Mouse (Mus musculus) embryonic facial prominence, embryonic 15.5 days (tissue): ENCODE results near the gene Nosip. TPM values are rescaled to one million over a fixed set of nuclear protein-coding genes. Genes with fewer than 3 reads are reported as not detected.

Experiments used
- ATAC-seq: fragments of 200-750 bp; cut with Nextera tagmentation; 2 replicates; pipeline ENCODE4 v1.8.0; 2017; ENCODE audit warnings: low read depth, moderate TSS enrichment; ENCODE audit not compliant: insufficient number of reproducible peaks, low FRiP score, low TSS enrichment
- H3K27ac ChIP-seq: fragments of 300-500 bp; sonication (generic); replicated peaks from 2 replicates; pipeline ENCODE4 v1.5.1; 2015; ENCODE audit warnings: mild to moderate bottlenecking, inconsistent platforms
- H3K27me3 ChIP-seq: fragments of 300-500 bp; sonication (generic); 2 replicates; pipeline ENCODE4 v1.6.1; 2015; ENCODE audit warnings: inconsistent platforms
- H3K36me3 ChIP-seq: fragments of 300-500 bp; sonication (generic); 2 replicates; pipeline ENCODE4 v1.6.1; 2015; ENCODE audit warnings: mild to moderate bottlenecking, inconsistent platforms
- H3K4me1 ChIP-seq: fragments of 300-500 bp; sonication (generic); 2 replicates; pipeline ENCODE4 v1.6.1; 2015; ENCODE audit warnings: inconsistent platforms
- H3K4me2 ChIP-seq: fragments of 300-500 bp; sonication (generic); replicated peaks from 2 replicates; pipeline ENCODE4 v1.6.1; 2015; ENCODE audit warnings: mild to moderate bottlenecking, inconsistent platforms
- H3K4me3 ChIP-seq: fragments of 300-500 bp; sonication (generic); replicated peaks from 2 replicates; pipeline ENCODE4 v1.5.1; 2015; ENCODE audit warnings: mild to moderate bottlenecking, inconsistent platforms
- H3K9ac ChIP-seq: fragments of 300-500 bp; sonication (generic); 2 replicates; pipeline ENCODE4 v1.6.1; 2015; ENCODE audit warnings: inconsistent platforms
- H3K9me3 ChIP-seq: fragments of 300-500 bp; sonication (generic); replicated peaks from 2 replicates; pipeline ENCODE4 v1.6.1; 2016; ENCODE audit warnings: inconsistent platforms
- WGBS: fragments of 180-500 bp; shearing (Covaris S2); methylation state at CpG from one replicate; pipeline ENCODE4 v1.1.7; 2015; 5-methylcytosine and 5-hydroxymethylcytosine counted together
- polyA plus RNA-seq: library from polyadenylated mRNA; unstranded; fragments of >200 nt; fragmentation: Nextera tagmentation; extraction: Ambion mirVana; gene quantifications from 2 replicates; pipeline ENCODE4 v1.2.1, GENCODE M21; 2015

The Nosip gene
- polyA plus RNA-seq, result 68.5 and 73.6 TPM in 2 replicates

GRCm38 (mm10) chr7:45062239-45062835 lies at the start of gene Nosip, which contains the start of gene Prrg2:
Gene Nosip, plus strand, starts transcription at chr7:45062429.
Gene Prrg2, minus strand, starts transcription at chr7:45062677.
- under 1% methylated on average over 31 of the region's 31 CpGs for whole genome bisulfite sequencing
- H3K36me3 ChIP-seq, result no peaks in the 10 kb centered on the region
- peak; percentile 90 for ATAC-seq
- no peaks in the 10 kb centered on the region for H3K27me3 ChIP-seq
- H3K9me3 ChIP-seq, result no peaks in the 10 kb centered on the region
- peak within 1 kb of the TSS; percentile 80 for H3K4me3 ChIP-seq
- peak within 1 kb of the TSS; percentile 57 for H3K4me2 ChIP-seq
- peak within 1 kb of the TSS; percentile 98 for H3K27ac ChIP-seq
- H3K9ac ChIP-seq, result peak within 1 kb of the TSS; percentile 58
- H3K4me1 ChIP-seq, result peaks cover 14% of the 10 kb centered on the region

GRCm38 (mm10) chr7:45012824-45013223 lies 49.4 kb upstream of the Nosip start:
- Histone ChIP-seq H3K4me1 (peaks cover 24% of the 10 kb centered on the region), H3K4me2 (no peak overlapping the region), H3K27ac (no peak overlapping the region), H3K27me3 (no peaks in the 10 kb centered on the region), H3K9me3 (no peaks in the 10 kb centered on the region), H3K9ac (no peak overlapping the region), H3K4me3 (no peak overlapping the region), H3K36me3 (peaks cover 57% of the 10 kb centered on the region)
- WGBS, result 82% methylated on average over 4 of the region's 4 CpGs
- ATAC-seq, result no peak

DNA sequence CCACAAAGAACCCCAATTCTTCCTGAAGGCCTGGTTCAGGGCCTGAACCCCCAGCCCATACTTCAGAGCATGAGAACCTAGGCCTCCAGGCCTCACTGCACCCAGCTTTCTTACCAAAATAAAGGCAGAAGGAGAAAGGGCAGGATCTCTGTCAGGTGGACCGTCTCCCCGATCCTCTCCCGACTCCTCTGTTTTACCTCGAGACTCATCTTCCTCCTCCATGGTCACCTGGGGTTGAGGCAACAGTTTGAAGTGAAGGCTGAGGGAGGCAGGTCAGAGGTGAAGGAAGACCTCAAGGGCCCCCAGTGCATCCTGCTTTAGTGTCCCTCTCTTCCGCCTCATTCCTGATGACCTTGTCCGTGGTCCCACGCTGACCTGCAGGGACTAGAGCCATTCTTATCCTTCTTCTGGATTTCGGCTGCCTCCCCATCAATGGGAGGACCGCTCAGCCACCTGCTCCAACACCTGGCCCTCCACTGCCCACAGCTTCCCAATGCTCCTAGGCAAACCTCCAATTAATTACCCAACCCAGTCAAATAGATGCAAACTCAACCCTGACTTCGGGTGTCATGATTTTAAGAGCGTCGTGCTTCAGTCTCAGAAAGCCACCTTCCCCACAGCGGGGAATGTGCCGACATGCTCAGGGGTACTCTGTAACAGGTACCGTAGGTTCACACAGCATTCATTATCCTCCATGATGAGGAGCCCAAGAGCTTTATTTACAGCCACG lies 48.7 kb upstream of the Nosip start:
- no peaks in the 10 kb centered on the region for H3K9me3 ChIP-seq
- H3K27me3 ChIP-seq, result no peaks in the 10 kb centered on the region
- H3K27ac ChIP-seq, result no peak overlapping the region
- H3K4me3 ChIP-seq, result no peak overlapping the region
- no peak for ATAC-seq
- peaks cover 31% of the 10 kb centered on the region for H3K4me1 ChIP-seq
- peaks cover 50% of the 10 kb centered on the region for H3K36me3 ChIP-seq
- H3K4me2 ChIP-seq, result no peak overlapping the region
- WGBS, result 93% methylated on average over 16 of the region's 16 CpGs
- no peak overlapping the region for H3K9ac ChIP-seq

DNA sequence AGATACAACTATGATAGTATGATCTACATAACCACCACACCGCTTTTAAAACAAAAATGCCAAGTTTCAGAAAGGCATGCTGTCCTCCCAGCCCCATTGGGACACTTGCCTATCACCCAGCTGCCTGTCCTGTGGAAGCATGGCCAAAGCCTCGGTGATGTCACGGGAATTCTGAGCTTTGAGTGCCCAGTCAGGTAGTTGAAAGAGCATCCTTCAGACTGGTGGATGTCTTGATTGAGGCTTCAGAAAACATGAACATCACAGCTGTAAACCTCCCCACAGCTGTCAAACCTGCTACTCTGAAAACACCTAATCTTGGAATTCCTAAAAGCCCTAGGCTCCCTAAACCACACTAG lies 48.2 kb upstream of the Nosip start:
- 92% methylated on average over 3 of the region's 3 CpGs for WGBS
- Histone ChIP-seq H3K27me3 (no peaks in the 10 kb centered on the region), H3K4me3 (no peak overlapping the region; the same call in 1 of the 2 replicates), H3K36me3 (peaks cover 45% of the 10 kb centered on the region), H3K4me2 (no peak overlapping the region), H3K9ac (peak overlapping the region; percentile 91; the same call in 1 of the 2 replicates), H3K27ac (no peak overlapping the region), H3K4me1 (peaks cover 37% of the 10 kb centered on the region), H3K9me3 (no peaks in the 10 kb centered on the region)
- no peak for ATAC-seq

- Histone ChIP-seq H3K9ac (peak overlapping the region; percentile 91), H3K27me3 (no peaks in the 10 kb centered on the region), H3K36me3 (peaks cover 31% of the 10 kb centered on the region), H3K4me3 (peak overlapping the region; percentile 85), H3K27ac (peak overlapping the region; percentile 88), H3K4me1 (peaks cover 43% of the 10 kb centered on the region), H3K9me3 (no peaks in the 10 kb centered on the region), H3K4me2 (peak overlapping the region; percentile 60)
- under 1% methylated on average over 20 of the region's 20 CpGs for WGBS
- no peak for ATAC-seq
Observed at GRCm38 (mm10) chr7:45015344-45015956, 46.8 kb upstream of the Nosip start.

- no peaks in the 10 kb centered on the region for H3K27me3 ChIP-seq
- H3K4me1 ChIP-seq, result peaks cover 43% of the 10 kb centered on the region
- peak within 1 kb of the TSS; percentile 85 for H3K4me3 ChIP-seq
- H3K27ac ChIP-seq, result peak within 1 kb of the TSS; percentile 99
- H3K9me3 ChIP-seq, result no peaks in the 10 kb centered on the region
- H3K36me3 ChIP-seq, result peaks cover 26% of the 10 kb centered on the region
- H3K9ac ChIP-seq, result peak within 1 kb of the TSS; percentile 91
- under 1% methylated on average over 63 of the region's 69 CpGs for WGBS
- peak within 1 kb of the TSS; percentile 87 for H3K4me2 ChIP-seq
- peak; percentile 91 for ATAC-seq
Observed at GRCm38 (mm10) chr7:45015957-45016612, 46.1 kb upstream of the Nosip start, which contains the start of gene Scaf1. Gene Scaf1, minus strand, starts transcription at chr7:45016363.

DNA sequence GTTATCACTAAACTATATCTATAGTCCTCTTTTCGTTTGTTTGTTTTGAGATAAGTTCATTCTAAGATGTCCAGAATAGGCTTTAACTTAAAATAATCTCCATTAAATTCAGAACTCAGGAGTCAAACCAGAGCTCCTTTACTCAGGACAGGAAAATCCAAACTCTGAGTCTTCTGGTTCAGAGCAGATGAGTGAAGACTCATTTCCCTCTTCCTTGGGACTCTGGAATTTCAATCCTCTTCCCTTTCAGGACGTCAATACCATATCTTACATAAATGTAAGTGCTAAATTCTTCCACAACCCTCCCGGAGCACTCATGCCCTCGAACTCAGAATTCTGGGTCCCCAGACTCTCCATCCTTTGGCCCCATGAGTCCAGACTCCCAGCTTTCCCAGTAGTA lies 45.5 kb upstream of the Nosip start:
- H3K4me2 ChIP-seq, result peak overlapping the region; percentile 87
- H3K9ac ChIP-seq, result peak overlapping the region; percentile 35
- no peaks in the 10 kb centered on the region for H3K9me3 ChIP-seq
- H3K36me3 ChIP-seq, result peaks cover 20% of the 10 kb centered on the region
- peak overlapping the region; percentile 99 for H3K27ac ChIP-seq
- H3K4me1 ChIP-seq, result peaks cover 43% of the 10 kb centered on the region
- 0% methylated on average over 4 of the region's 4 CpGs for WGBS
- no peak for ATAC-seq
- H3K27me3 ChIP-seq, result no peaks in the 10 kb centered on the region
- H3K4me3 ChIP-seq, result peak overlapping the region; percentile 85

- peak; percentile 92 for ATAC-seq
- peak within 1 kb of the TSS; percentile 87 for H3K4me2 ChIP-seq
- under 1% methylated on average over 36 of the region's 36 CpGs for WGBS
Observed at GRCm38 (mm10) chr7:45017242-45018061, 44.8 kb upstream of the Nosip start, which contains the start of gene Rras. Gene Rras, plus strand, starts transcription at chr7:45017961.

DNA sequence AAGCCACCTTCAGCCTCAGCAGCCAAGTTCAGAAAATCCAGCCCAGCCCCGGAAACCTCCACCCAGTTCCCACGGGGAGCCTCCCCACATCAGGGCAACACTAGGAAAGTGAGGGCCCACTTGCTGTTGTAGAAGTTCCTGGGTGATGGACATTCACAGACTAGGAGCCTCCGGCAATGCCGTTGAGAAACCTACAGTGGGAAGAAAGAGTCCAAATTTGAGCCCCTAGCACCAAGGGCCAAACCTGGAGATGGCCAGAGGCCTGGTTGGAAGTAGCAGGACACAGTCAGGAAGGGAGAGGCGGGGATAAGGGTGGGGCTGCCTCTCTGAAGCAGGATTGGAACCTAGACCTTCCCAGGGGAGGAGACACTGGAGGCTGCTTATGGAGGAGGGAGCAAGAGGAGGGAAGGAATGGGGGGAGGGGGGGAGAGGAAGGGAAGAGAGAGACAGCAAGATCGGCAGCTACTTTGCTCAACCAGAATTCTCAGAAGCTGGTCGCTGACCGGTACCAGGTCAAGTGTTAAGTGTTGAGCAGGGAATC lies 43.1 kb upstream of the Nosip start:
- 30% methylated on average over 8 of the region's 8 CpGs for WGBS
- no peaks in the 10 kb centered on the region for H3K27me3 ChIP-seq
- no peak for ATAC-seq
- H3K4me2 ChIP-seq, result peak overlapping the region; percentile 87
- H3K4me1 ChIP-seq, result peaks cover 35% of the 10 kb centered on the region
- no peaks in the 10 kb centered on the region for H3K36me3 ChIP-seq
- H3K9me3 ChIP-seq, result no peaks in the 10 kb centered on the region
- peak overlapping the region; percentile 99 for H3K27ac ChIP-seq
- H3K4me3 ChIP-seq, result peak overlapping the region; percentile 85
- no peak overlapping the region for H3K9ac ChIP-seq

More at GRCm38 (mm10) chr7:45017242-45018061, 44.8 kb upstream of the Nosip start, which contains the start of gene Rras:
- peaks cover 43% of the 10 kb centered on the region for H3K4me1 ChIP-seq
- peak within 1 kb of the TSS; percentile 99 for H3K27ac ChIP-seq
- no peaks in the 10 kb centered on the region for H3K27me3 ChIP-seq
- H3K9ac ChIP-seq, result peak within 1 kb of the TSS; percentile 62
- no peaks in the 10 kb centered on the region for H3K9me3 ChIP-seq
- peaks cover 13% of the 10 kb centered on the region for H3K36me3 ChIP-seq
- peak within 1 kb of the TSS; percentile 85 for H3K4me3 ChIP-seq

- peaks cover 25% of the 10 kb centered on the region for H3K4me1 ChIP-seq
- H3K9me3 ChIP-seq, result no peaks in the 10 kb centered on the region
- no peak overlapping the region for H3K27ac ChIP-seq
- 71% methylated on average over 9 of the region's 9 CpGs for WGBS
- no peak overlapping the region for H3K9ac ChIP-seq
- H3K36me3 ChIP-seq, result no peaks in the 10 kb centered on the region
- H3K4me3 ChIP-seq, result no peak overlapping the region
- no peaks in the 10 kb centered on the region for H3K27me3 ChIP-seq
- no peak overlapping the region for H3K4me2 ChIP-seq
- no peak for ATAC-seq
Observed at GRCm38 (mm10) chr7:45020225-45020624, 42.0 kb upstream of the Nosip start.
